Mouse (Mus musculus) ES-E14 (cell line): ENCODE measurements around the gene Sugp1. TPM values are rescaled to one million over a fixed set of nuclear protein-coding genes. Genes with fewer than 3 reads are reported as not detected.

Experiments used
- DNase-seq: peaks from one replicate; pipeline ENCODE4 v3.0.0-alpha.2; 2013; ENCODE audit warnings: low read depth, low spot score
- H3K27ac ChIP-seq: 2 replicates; pipeline ENCODE4 v1.5.1; 2012; ENCODE audit warnings: low read depth, mild to moderate bottlenecking, low read length, moderate library complexity, mixed read lengths; ENCODE audit not compliant: poor library complexity, insufficient read depth, severe bottlenecking
- H3K36me3 ChIP-seq: 2 replicates; pipeline ENCODE4 v1.6.1; 2012; ENCODE audit warnings: mild to moderate bottlenecking, low read length, moderate library complexity, mixed read lengths; ENCODE audit not compliant: control insufficient read depth, poor library complexity, insufficient read depth, severe bottlenecking
- H3K4me1 ChIP-seq, 2 experiments: fragments of 150-350 bp in 1 of 2; sonication (generic) in 1 of 2; 2 replicates each; pipeline ENCODE4 v1.6.1; 2012; ENCODE audit warnings: low read length in 2 of 2, mild to moderate bottlenecking in 1 of 2, mixed read lengths in 1 of 2; ENCODE audit not compliant: control insufficient read depth in 2 of 2, insufficient read depth in 2 of 2, poor library complexity in 1 of 2
- H3K4me3 ChIP-seq, 2 experiments: fragments of 150-350 bp in 1 of 2; sonication (generic) in 1 of 2; 2 replicates each; pipeline ENCODE4 v1.5.1; 2012; ENCODE audit warnings: low read length in 2 of 2, low read depth in 1 of 2, mild to moderate bottlenecking in 1 of 2, mixed read lengths in 1 of 2; ENCODE audit not compliant: insufficient read depth in 1 of 2, poor library complexity in 1 of 2, severe bottlenecking in 1 of 2
- H3K9ac ChIP-seq: 2 replicates; pipeline ENCODE4 v1.6.1; 2012; ENCODE audit warnings: low read depth, mild to moderate bottlenecking, low read length, mixed read lengths; ENCODE audit not compliant: poor library complexity, insufficient read depth, severe bottlenecking
- H3K9me3 ChIP-seq: fragments of 150-350 bp; sonication (generic); 2 replicates; pipeline ENCODE4 v1.6.1; 2012; ENCODE audit warnings: low read depth, mild to moderate bottlenecking, low read length; ENCODE audit not compliant: control insufficient read depth, insufficient read depth
- CHD2 ChIP-seq: IDR thresholded peaks from 2 replicates; pipeline ENCODE4 v1.6.1; 2014; ENCODE audit warnings: mild to moderate bottlenecking, low read depth, low read length, inconsistent platforms
- HCFC1 ChIP-seq: IDR thresholded peaks from 2 replicates; pipeline ENCODE4 v1.6.1; 2012; ENCODE audit warnings: low read length, inconsistent platforms, borderline replicate concordance; ENCODE audit not compliant: insufficient read depth
- MAFK ChIP-seq: IDR thresholded peaks from 2 replicates; pipeline ENCODE4 v1.6.1; 2014; ENCODE audit warnings: mild to moderate bottlenecking, low read depth, low read length, inconsistent platforms; ENCODE audit not compliant: insufficient read depth
- ZC3H11A ChIP-seq: IDR thresholded peaks from 2 replicates; pipeline ENCODE4 v1.6.1; 2012; ENCODE audit warnings: low read depth, mild to moderate bottlenecking, inconsistent platforms, low read length, borderline replicate concordance
- ZNF384 ChIP-seq: IDR thresholded peaks from 2 replicates; pipeline ENCODE4 v1.6.1; 2012; ENCODE audit warnings: low read depth, low read length, inconsistent platforms
- in situ Hi-C, 2 experiments: fragments of 600-800 bp; cut with MboI; formaldehyde crosslinking; loops; one replicate each; pipeline ENCODE4 v1.15.1; 2025; ENCODE audit warnings: low sequenced_read_pairs in 2 of 2, inconsistent platforms in 1 of 2; ENCODE audit not compliant: unreplicated experiment in 2 of 2
- total RNA-seq: library from RNA; depleted of rRNA; stranded (reverse); fragments of 300-350 nt; gene quantifications from 2 replicates; pipeline ENCODE4 v1.2.3, GENCODE M21; 2012

Gene Sugp1
- total RNA-seq, 1 experiment: 38.5 TPM

DNA sequence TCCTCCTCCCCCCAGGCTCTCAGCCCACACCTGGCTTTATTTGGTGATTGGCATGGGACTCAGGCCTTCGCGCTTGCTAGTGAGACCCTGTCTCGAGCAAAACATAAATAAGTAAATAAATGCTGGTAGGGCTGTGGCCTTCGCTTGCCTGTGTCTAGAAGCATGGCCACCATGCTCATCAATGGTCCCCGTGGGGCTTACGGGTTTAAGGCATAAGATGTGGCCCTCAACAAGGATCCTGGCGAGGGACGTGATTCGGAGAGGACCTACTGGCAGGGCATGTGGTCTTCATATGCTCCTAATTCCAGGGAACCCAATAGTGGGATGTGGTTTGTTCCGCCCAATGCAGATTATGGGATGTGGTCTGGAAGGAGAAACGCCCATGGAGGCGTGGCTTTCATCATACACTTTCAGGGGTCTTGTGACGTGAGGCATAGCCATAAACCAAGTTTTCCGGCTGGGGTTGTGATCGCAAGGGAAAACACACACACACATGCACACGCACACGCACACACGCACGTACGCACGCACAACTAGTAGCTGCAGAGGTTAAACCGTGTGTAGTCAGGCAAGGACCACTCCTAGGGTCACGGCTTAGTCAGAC is 68.7 kb downstream of the Sugp1 start:
- no peaks in the 10 kb centered on the region for H3K9me3 ChIP-seq
- no peaks in the 10 kb centered on the region for H3K36me3 ChIP-seq
- peak overlapping the region; percentile 29 to 59; a peak in 2 of 4 replicates for H3K4me3 ChIP-seq
- TF ChIP-seq MAFK: no peak
- TF ChIP-seq HCFC1: no peak
- no peak for TF ChIP-seq ZC3H11A
- no peak for TF ChIP-seq CHD2
- TF ChIP-seq ZNF384: no peak
- H3K4me1 ChIP-seq: peaks cover 0 to 2% of the 10 kb centered on the region in 2 experiments; a peak in 1 of 4 replicates
- no peak overlapping the region for H3K27ac ChIP-seq
- in situ Hi-C loops: no loop called here
- no peak for DNase-seq
- no peak overlapping the region for H3K9ac ChIP-seq

DNA sequence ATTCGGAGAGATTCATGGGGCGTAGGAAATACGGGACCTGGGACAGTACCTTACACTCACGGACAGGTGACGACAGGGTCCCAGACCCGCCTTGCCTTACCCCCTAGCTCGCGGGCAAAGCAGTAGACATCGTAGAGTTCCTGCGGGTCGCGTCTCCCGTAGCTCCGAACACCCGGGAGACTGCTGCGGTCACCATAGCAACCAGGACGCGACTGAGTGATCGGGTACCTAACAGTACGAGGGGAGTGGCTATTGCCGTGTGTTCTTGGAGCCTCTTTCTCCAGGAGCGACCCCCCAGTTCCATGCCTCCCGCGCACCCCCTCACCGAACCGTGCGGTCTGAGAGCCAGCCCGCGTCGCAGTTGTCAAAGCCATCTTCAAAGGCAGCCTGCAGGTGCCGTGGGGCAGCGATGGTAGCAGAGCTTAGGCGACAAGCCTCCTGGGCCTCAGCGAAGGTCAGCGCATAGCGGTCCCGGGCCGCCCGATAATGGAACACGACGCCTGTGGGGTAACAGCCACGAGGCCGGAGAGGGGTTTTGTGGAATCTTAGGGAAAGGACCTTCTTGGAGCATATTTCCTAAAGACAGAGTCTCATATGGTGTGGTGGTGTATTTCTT is 69.9 kb downstream of the Sugp1 start:
- in situ Hi-C loops: no loop called here
- Histone ChIP-seq H3K36me3 (no peaks in the 10 kb centered on the region), H3K9me3 (no peaks in the 10 kb centered on the region), H3K4me1 (peaks cover 0 to 3% of the 10 kb centered on the region in 2 experiments; a peak in 2 of 4 replicates), H3K9ac (no peak overlapping the region), H3K27ac (no peak overlapping the region), H3K4me3 (peak overlapping the region; percentile 29 to 59; a peak in 2 of 4 replicates)
- no peak for TF ChIP-seq HCFC1
- no peak for TF ChIP-seq MAFK
- no peak for TF ChIP-seq ZC3H11A
- no peak for TF ChIP-seq ZNF384
- TF ChIP-seq CHD2: no peak
- DNase-seq: no peak

DNA sequence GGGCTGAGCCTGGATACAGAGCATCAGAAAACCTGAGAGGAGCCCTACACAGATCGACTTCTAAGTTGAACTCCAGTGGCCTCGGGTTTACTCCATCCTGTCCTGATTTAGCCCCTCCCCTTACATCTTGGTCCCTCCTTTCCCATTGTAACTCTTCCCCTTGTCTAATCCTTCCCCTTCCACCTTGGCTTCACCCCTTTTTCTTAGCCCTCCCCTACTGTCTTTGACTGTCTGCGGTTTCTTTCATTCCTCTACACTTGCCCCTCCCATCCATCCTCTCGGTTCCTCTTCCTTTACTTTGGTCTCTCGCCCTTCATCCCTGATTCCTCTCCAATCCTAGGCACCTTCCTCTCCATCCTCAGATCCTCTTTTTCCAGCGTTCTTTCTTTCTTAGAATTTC is 71.9 kb downstream of the Sugp1 start:
- Histone ChIP-seq H3K27ac (no peak overlapping the region), H3K4me1 (peaks cover 0 to 7% of the 10 kb centered on the region in 2 experiments; a peak in 2 of 4 replicates), H3K36me3 (no peaks in the 10 kb centered on the region), H3K9ac (no peak overlapping the region), H3K9me3 (no peaks in the 10 kb centered on the region), H3K4me3 (no peak overlapping the region)
- DNase-seq: no peak
- in situ Hi-C loops: no loop called here
- TF ChIP-seq CHD2 (no peak), ZNF384 (no peak), HCFC1 (no peak), MAFK (no peak), ZC3H11A (no peak)

DNA sequence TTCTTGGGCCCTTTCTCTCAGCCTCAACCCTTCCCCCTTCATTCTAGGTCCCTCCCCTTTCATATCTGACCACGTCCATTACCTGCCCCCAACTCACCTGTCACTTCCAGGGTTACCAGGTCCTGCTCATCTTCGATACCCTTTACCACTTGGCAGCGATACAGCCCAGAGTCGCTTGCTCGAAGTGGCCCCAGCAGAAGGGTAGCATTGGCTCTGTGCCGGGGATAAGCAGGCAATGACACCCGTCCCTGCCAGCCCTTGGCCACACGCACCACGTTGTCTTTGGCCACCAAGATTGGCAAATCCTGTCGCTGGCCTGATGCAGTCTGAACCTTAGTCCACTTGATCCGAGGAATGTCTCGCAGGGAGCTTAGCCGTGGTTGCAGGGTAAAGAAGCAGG is 72.3 kb downstream of the Sugp1 start:
- H3K9ac ChIP-seq: no peak overlapping the region
- no peak overlapping the region for H3K4me3 ChIP-seq
- in situ Hi-C loops: no loop called here
- H3K9me3 ChIP-seq: no peaks in the 10 kb centered on the region
- peaks cover 0 to 7% of the 10 kb centered on the region in 2 experiments; a peak in 2 of 4 replicates for H3K4me1 ChIP-seq
- no peak overlapping the region for H3K27ac ChIP-seq
- DNase-seq: no peak
- no peaks in the 10 kb centered on the region for H3K36me3 ChIP-seq
- TF ChIP-seq ZNF384 (no peak), HCFC1 (no peak), ZC3H11A (no peak), CHD2 (no peak), MAFK (no peak)

DNA sequence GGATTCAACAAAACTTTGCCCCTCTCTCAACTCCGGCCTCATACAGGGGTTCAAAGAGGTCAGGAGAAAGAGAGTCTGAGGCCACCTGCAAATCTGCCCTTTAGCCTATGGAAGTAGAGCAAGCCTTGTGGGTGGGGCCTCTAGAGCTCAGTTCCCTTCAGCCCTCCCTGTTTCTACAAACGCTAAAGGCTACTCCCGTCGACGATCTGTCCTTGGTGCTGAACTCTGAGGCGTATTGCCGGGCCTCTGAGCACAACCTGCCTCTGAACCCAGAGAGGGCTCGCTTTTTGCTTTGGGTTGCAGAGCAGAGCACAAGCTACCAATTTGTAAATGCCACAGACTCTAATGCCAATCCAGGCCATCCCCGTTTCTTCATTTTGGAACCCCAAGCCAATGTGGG is 75.0 kb downstream of the Sugp1 start:
- H3K27ac ChIP-seq: no peak overlapping the region
- no peaks in the 10 kb centered on the region for H3K36me3 ChIP-seq
- peak; percentile 83 for DNase-seq
- no peak overlapping the region for H3K4me3 ChIP-seq
- in situ Hi-C loops: no loop called here
- no peaks in the 10 kb centered on the region for H3K9me3 ChIP-seq
- no peak for TF ChIP-seq MAFK
- no peak for TF ChIP-seq ZC3H11A
- no peak for TF ChIP-seq CHD2
- no peak for TF ChIP-seq ZNF384
- TF ChIP-seq HCFC1: no peak
- peaks cover 0 to 8% of the 10 kb centered on the region in 2 experiments; a peak in 2 of 4 replicates for H3K4me1 ChIP-seq
- H3K9ac ChIP-seq: no peak overlapping the region
